Mouse (Mus musculus) right cerebral cortex, postnatal 14 days (tissue): ENCODE results near the gene Slc51a.

ENCODE experiments used
- DNase-seq: peaks from one replicate; pipeline ENCODE4 v3.0.0; 2022

The Slc51a gene

GRCm38 (mm10) chr16:32427506-32427905 is 60.2 kb downstream of the Slc51a start:
- DNase-seq = no peak
